ENCODE assay signal across 8 mouse cellular contexts in the genomic region with DNA sequence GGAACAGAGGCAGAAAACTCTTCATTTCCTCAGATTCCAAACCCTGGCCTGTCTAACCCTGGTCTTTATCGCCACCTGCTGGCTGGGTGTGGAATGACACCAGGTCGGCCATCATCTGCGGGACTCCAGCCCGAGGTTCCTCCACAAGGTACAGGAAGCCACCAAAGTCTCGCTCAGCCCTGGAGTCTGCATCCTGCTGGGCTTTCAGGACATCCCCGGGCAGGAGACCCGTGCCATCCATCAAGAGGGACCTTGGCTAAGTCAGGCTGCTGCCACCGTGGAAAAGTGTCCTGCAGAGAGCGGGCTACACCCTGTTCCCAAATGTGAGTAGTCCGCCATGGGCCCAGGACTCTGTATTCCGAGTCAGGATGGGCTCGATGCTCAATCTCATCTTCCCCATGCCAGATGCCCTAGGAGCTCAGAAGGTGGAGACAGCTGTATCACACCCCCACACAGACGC.
DNase-seq lines count a peak whose midpoint lies in the region; ATAC-seq and TF ChIP-seq lines count a peak whose summit lies in the region.

No protein-coding gene starts in this region.

- TF ChIP-seq EP300 in heart, postnatal 0 days (IDR thresholded peaks at IDR 0.05; ENCODE audit: low read depth): no peak
- TF ChIP-seq EP300 in stomach, postnatal 0 days (optimal IDR thresholded peaks at IDR 0.05): no peak

- no peaks in the 10 kb centered on the region for H3K9me3 ChIP-seq in forebrain, embryonic 12.5 days
- no peaks in the 10 kb centered on the region for H3K9me3 ChIP-seq in heart, postnatal 0 days (replicated peaks; ENCODE audit: control insufficient read depth, low read length)
- no peaks in the 10 kb centered on the region for H3K9me3 ChIP-seq in liver, embryonic 15.5 days (replicated peaks)
- no peaks in the 10 kb centered on the region for H3K9me3 ChIP-seq in neural tube, embryonic 12.5 days
- H3K9me3 ChIP-seq in stomach, postnatal 0 days (ENCODE audit: control insufficient read depth, low read length): no peaks in the 10 kb centered on the region

- peak overlapping the region; percentile 45; the same call in 1 of the 2 replicates for H3K9ac ChIP-seq in forebrain, embryonic 12.5 days
- H3K9ac ChIP-seq in heart, postnatal 0 days (replicated peaks; ENCODE audit: low read depth, low read length): no peak overlapping the region
- no peak overlapping the region for H3K9ac ChIP-seq in liver, embryonic 15.5 days
- H3K9ac ChIP-seq in neural tube, embryonic 12.5 days: peak overlapping the region; percentile 42; the same call in 1 of the 2 replicates
- H3K9ac ChIP-seq in stomach, postnatal 0 days (ENCODE audit: low read length): peak overlapping the region; percentile 56

- peak overlapping the region; percentile 54 for H3K4me2 ChIP-seq in forebrain, embryonic 12.5 days
- H3K4me2 ChIP-seq in heart, postnatal 0 days (ENCODE audit: low read depth, low read length): peak overlapping the region; percentile 37
- H3K4me2 ChIP-seq in liver, embryonic 15.5 days: peak overlapping the region; percentile 54
- H3K4me2 ChIP-seq in neural tube, embryonic 12.5 days (replicated peaks): peak overlapping the region; percentile 50
- peak overlapping the region; percentile 50 for H3K4me2 ChIP-seq in stomach, postnatal 0 days (replicated peaks; ENCODE audit: low read depth)

- peaks cover 19% of the 10 kb centered on the region for H3K27me3 ChIP-seq in forebrain, embryonic 12.5 days
- H3K27me3 ChIP-seq in heart, postnatal 0 days (ENCODE audit: control insufficient read depth, insufficient read depth, low read length): 0 out of 2 replicates have a peak, but pooled peaks cover 5% of the 10 kb centered on the region
- H3K27me3 ChIP-seq in liver, embryonic 15.5 days: peaks cover 26% of the 10 kb centered on the region
- H3K27me3 ChIP-seq in neural tube, embryonic 12.5 days (replicated peaks): no peaks in the 10 kb centered on the region
- H3K27me3 ChIP-seq in stomach, postnatal 0 days (ENCODE audit: control insufficient read depth, insufficient read depth, low read length): no peaks in the 10 kb centered on the region

- peak overlapping the region; percentile 26 for H3K4me3 ChIP-seq in forebrain, embryonic 12.5 days (replicated peaks)
- no peak overlapping the region for H3K4me3 ChIP-seq in heart, postnatal 0 days (ENCODE audit: low read depth, low read length)
- no peak overlapping the region for H3K4me3 ChIP-seq in liver, embryonic 15.5 days (replicated peaks)
- no peak overlapping the region for H3K4me3 ChIP-seq in neural tube, embryonic 12.5 days
- H3K4me3 ChIP-seq in stomach, postnatal 0 days (ENCODE audit: low read depth, low read length): peak overlapping the region; percentile 21

- 14% methylated on average over 13 of the region's 13 CpGs for WGBS in forebrain, embryonic 12.5 days
- 8% methylated on average over 13 of the region's 13 CpGs for WGBS in heart, postnatal 0 days
- 12% methylated on average over 13 of the region's 13 CpGs for WGBS in liver, embryonic 15.5 days (ENCODE audit: insufficient replicate concordance)
- 14% methylated on average over 13 of the region's 13 CpGs for WGBS in neural tube, embryonic 12.5 days
- WGBS in stomach, postnatal 0 days: 8% methylated on average over 13 of the region's 13 CpGs

- TF ChIP-seq CTCF in heart, postnatal 0 days (IDR thresholded peaks at IDR 0.05; ENCODE audit: low read depth): peak; percentile 95
- TF ChIP-seq CTCF in stomach, postnatal 0 days (IDR thresholded peaks at IDR 0.05; ENCODE audit: low read depth): peak; percentile 98

- peak; percentile 68 for ATAC-seq in forebrain, embryonic 12.5 days (ENCODE audit: low FRiP score)
- ATAC-seq in heart, postnatal 0 days (ENCODE audit: insufficient read depth, low read depth): peak; percentile 53; the same call in 1 of the 2 replicates
- ATAC-seq in liver, embryonic 15.5 days (ENCODE audit: insufficient read depth): peak; percentile 28; the same call in 1 of the 2 replicates
- no peak for ATAC-seq in neural tube, embryonic 12.5 days (ENCODE audit: low FRiP score, low read depth)
- peak; percentile 55; the same call in 1 of the 2 replicates for ATAC-seq in stomach, postnatal 0 days (ENCODE audit: low FRiP score, low TSS enrichment)

- no peaks in the 10 kb centered on the region for H3K36me3 ChIP-seq in forebrain, embryonic 12.5 days (replicated peaks)
- H3K36me3 ChIP-seq in heart, postnatal 0 days (replicated peaks; ENCODE audit: control insufficient read depth, insufficient read depth, low read length): no peaks in the 10 kb centered on the region
- no peaks in the 10 kb centered on the region for H3K36me3 ChIP-seq in liver, embryonic 15.5 days (replicated peaks)
- no peaks in the 10 kb centered on the region for H3K36me3 ChIP-seq in neural tube, embryonic 12.5 days
- H3K36me3 ChIP-seq in stomach, postnatal 0 days (ENCODE audit: control insufficient read depth, insufficient read depth, low read length): no peaks in the 10 kb centered on the region

- DNase-seq in CD4-positive, CD25-positive, alpha-beta regulatory T cell, adult 2 months (ENCODE audit: low read depth, low spot score): peak; percentile 90
- DNase-seq in c-Kit-negative CD71-positive TER-119-positive erythroid progenitor cells, embryonic 14.5 days (ENCODE audit: low read depth, low spot score): peak; percentile 51
- DNase-seq in heart, postnatal 0 days (ENCODE audit: low spot score): peak; percentile 74
- peak; percentile 73 to 91 for DNase-seq in kidney, postnatal 36 days
- peak; percentile 91 for DNase-seq in stomach, postnatal 0 days (ENCODE audit: low spot score)

- H3K4me1 ChIP-seq in forebrain, embryonic 12.5 days: peaks cover 9% of the 10 kb centered on the region
- H3K4me1 ChIP-seq in heart, postnatal 0 days (ENCODE audit: control insufficient read depth, insufficient read depth): no peaks in the 10 kb centered on the region
- peaks cover 8% of the 10 kb centered on the region for H3K4me1 ChIP-seq in liver, embryonic 15.5 days (replicated peaks)
- peaks cover 5% of the 10 kb centered on the region for H3K4me1 ChIP-seq in neural tube, embryonic 12.5 days
- 0 out of 2 replicates have a peak, but pooled peaks cover 2% of the 10 kb centered on the region for H3K4me1 ChIP-seq in stomach, postnatal 0 days (replicated peaks; ENCODE audit: control insufficient read depth, insufficient read depth)

- H3K27ac ChIP-seq in forebrain, embryonic 12.5 days: no peak overlapping the region
- H3K27ac ChIP-seq in heart, postnatal 0 days (ENCODE audit: low read depth): no peak overlapping the region
- no peak overlapping the region for H3K27ac ChIP-seq in liver, embryonic 15.5 days (replicated peaks)
- H3K27ac ChIP-seq in neural tube, embryonic 12.5 days: no peak overlapping the region
- H3K27ac ChIP-seq in stomach, postnatal 0 days (replicated peaks): no peak overlapping the region

Comparison
In these comparisons a context has a peak if more than half of its experiments do, and no peak if none do; other contexts are left out.
1. H3K4me3 ChIP-seq: peak in forebrain, embryonic 12.5 days (single experiment) and stomach, postnatal 0 days (single experiment); none in heart, postnatal 0 days (single experiment), liver, embryonic 15.5 days (single experiment) and neural tube, embryonic 12.5 days (single experiment).
2. H3K9ac ChIP-seq: peak in forebrain, embryonic 12.5 days (single experiment), neural tube, embryonic 12.5 days (single experiment) and stomach, postnatal 0 days (single experiment); none in heart, postnatal 0 days (single experiment) and liver, embryonic 15.5 days (single experiment).
3. Peak in every context shown above with its lines, with median percentiles within 50 percentile points of each other: DNase-seq and H3K4me2 ChIP-seq.